Mouse (Mus musculus) intestine, postnatal 0 days (tissue): Measurements from ENCODE around the gene Tbl1x. TPM values are rescaled to one million over a fixed set of nuclear protein-coding genes. Genes with fewer than 3 reads are reported as not detected.

Experiments
- ATAC-seq: fragments of 200-750 bp; cut with Nextera tagmentation; 2 replicates; pipeline ENCODE4 v1.8.0; 2017; ENCODE audit warnings: mild to moderate bottlenecking, moderate TSS enrichment, moderate library complexity
- H3K27ac ChIP-seq: fragments of 300-500 bp; sonication (generic); 2 replicates; pipeline ENCODE4 v1.5.1; 2014; ENCODE audit warnings: mild to moderate bottlenecking, low read depth, low read length, moderate library complexity
- H3K27me3 ChIP-seq: fragments of 300-500 bp; sonication (generic); replicated peaks from 2 replicates; pipeline ENCODE4 v1.6.1; 2014; ENCODE audit warnings: low read length, mixed read lengths; ENCODE audit not compliant: control insufficient read depth, insufficient read depth
- H3K36me3 ChIP-seq: fragments of 300-500 bp; sonication (generic); 2 replicates; pipeline ENCODE4 v1.6.1; 2014; ENCODE audit warnings: mild to moderate bottlenecking, moderate library complexity; ENCODE audit not compliant: control insufficient read depth, insufficient read depth
- H3K4me1 ChIP-seq: fragments of 300-500 bp; sonication (generic); replicated peaks from 2 replicates; pipeline ENCODE4 v1.6.1; 2014; ENCODE audit warnings: antibody characterized with exemption, low read length, mixed read lengths; ENCODE audit not compliant: control insufficient read depth, insufficient read depth
- H3K4me2 ChIP-seq: fragments of 300-500 bp; sonication (generic); replicated peaks from 2 replicates; pipeline ENCODE4 v1.6.1; 2014; ENCODE audit warnings: low read depth, mild to moderate bottlenecking, moderate library complexity
- H3K4me3 ChIP-seq: fragments of 300-500 bp; sonication (generic); 2 replicates; pipeline ENCODE4 v1.5.1; 2014; ENCODE audit warnings: low read depth, low read length
- H3K9ac ChIP-seq: fragments of 300-500 bp; sonication (generic); 2 replicates; pipeline ENCODE4 v1.6.1; 2014; ENCODE audit warnings: mild to moderate bottlenecking, low read depth, low read length
- H3K9me3 ChIP-seq: fragments of 300-500 bp; sonication (generic); 2 replicates; pipeline ENCODE4 v1.6.1; 2016; ENCODE audit warnings: mixed run types; ENCODE audit not compliant: control insufficient read depth
- CTCF ChIP-seq: sonication (generic); IDR thresholded peaks from 2 replicates; pipeline ENCODE4 v1.5.1; 2016; ENCODE audit warnings: low read depth, mild to moderate bottlenecking, control low read depth, antibody characterized with exemption, moderate library complexity
- WGBS: fragments of 180-500 bp; shearing (Covaris S2); extraction: QIAGEN DNeasy Blood & Tissue Kit; methylation state at CpG from one replicate; pipeline ENCODE4 v1.1.7; 2014; 5-methylcytosine and 5-hydroxymethylcytosine counted together
- polyA plus RNA-seq: library from polyadenylated mRNA; unstranded; fragments of >200 nt; fragmentation: Nextera tagmentation; extraction: Ambion mirVana; gene quantifications from 2 replicates; pipeline ENCODE4 v1.2.1, GENCODE M21; 2015

Tbl1x gene
- polyA plus RNA-seq, 1 experiment from 2014 or later, result 22.5 TPM

GRCm38 (mm10) chrX:77594670-77595224 lies 83.9 kb downstream of the Tbl1x start:
- no peak overlapping the region for H3K4me3 ChIP-seq
- H3K9me3 ChIP-seq, result no peaks in the 10 kb centered on the region
- H3K27ac ChIP-seq, result no peak overlapping the region
- WGBS, result 66% methylated on average over 7 of the region's 7 CpGs
- no peaks in the 10 kb centered on the region for H3K36me3 ChIP-seq
- H3K27me3 ChIP-seq, result no peaks in the 10 kb centered on the region
- TF ChIP-seq CTCF, result no peak
- ATAC-seq, result no peak
- no peak overlapping the region for H3K4me2 ChIP-seq
- no peak overlapping the region for H3K9ac ChIP-seq
- H3K4me1 ChIP-seq, result no peaks in the 10 kb centered on the region

GRCm38 (mm10) chrX:77597674-77598073 lies 86.9 kb downstream of the Tbl1x start:
- H3K9ac ChIP-seq, result no peak overlapping the region
- no peak for ATAC-seq
- no peak for TF ChIP-seq CTCF
- no peaks in the 10 kb centered on the region for H3K27me3 ChIP-seq
- no peak overlapping the region for H3K27ac ChIP-seq
- no peaks in the 10 kb centered on the region for H3K9me3 ChIP-seq
- no peaks in the 10 kb centered on the region for H3K36me3 ChIP-seq
- no peaks in the 10 kb centered on the region for H3K4me1 ChIP-seq
- H3K4me2 ChIP-seq, result no peak overlapping the region
- H3K4me3 ChIP-seq, result no peak overlapping the region

GRCm38 (mm10) chrX:77598736-77599135 lies 87.9 kb downstream of the Tbl1x start:
- no peak for TF ChIP-seq CTCF
- H3K9me3 ChIP-seq, result no peaks in the 10 kb centered on the region
- H3K27me3 ChIP-seq, result no peaks in the 10 kb centered on the region
- H3K4me2 ChIP-seq, result no peak overlapping the region
- H3K27ac ChIP-seq, result no peak overlapping the region
- 61% methylated on average over 2 of the region's 2 CpGs for WGBS
- no peak for ATAC-seq
- H3K4me3 ChIP-seq, result no peak overlapping the region
- H3K4me1 ChIP-seq, result no peaks in the 10 kb centered on the region
- H3K36me3 ChIP-seq, result no peaks in the 10 kb centered on the region
- H3K9ac ChIP-seq, result no peak overlapping the region

GRCm38 (mm10) chrX:77603496-77604258 lies 92.9 kb downstream of the Tbl1x start:
- H3K4me1 ChIP-seq, result no peaks in the 10 kb centered on the region
- no peak overlapping the region for H3K9ac ChIP-seq
- H3K4me2 ChIP-seq, result no peak overlapping the region
- ATAC-seq, result no peak
- H3K36me3 ChIP-seq, result no peaks in the 10 kb centered on the region
- H3K4me3 ChIP-seq, result no peak overlapping the region
- no peak overlapping the region for H3K27ac ChIP-seq
- 82% methylated on average over 2 of the region's 2 CpGs for WGBS
- TF ChIP-seq CTCF, result no peak
- H3K9me3 ChIP-seq, result no peaks in the 10 kb centered on the region
- H3K27me3 ChIP-seq, result no peaks in the 10 kb centered on the region

- Histone ChIP-seq H3K4me1 (no peaks in the 10 kb centered on the region), H3K4me2 (no peak overlapping the region), H3K27ac (no peak overlapping the region), H3K36me3 (no peaks in the 10 kb centered on the region), H3K4me3 (no peak overlapping the region), H3K9me3 (no peaks in the 10 kb centered on the region), H3K27me3 (no peaks in the 10 kb centered on the region), H3K9ac (no peak overlapping the region)
- TF ChIP-seq CTCF, result no peak
- 18% methylated on average over 1 of the region's 1 CpGs for WGBS
- ATAC-seq, result peak; percentile 22; the same call in 1 of the 2 replicates
These were observed 96.7 kb downstream of the Tbl1x start for GRCm38 (mm10) chrX:77607488-77607887.

- H3K4me2 ChIP-seq, result no peak overlapping the region
- H3K36me3 ChIP-seq, result no peaks in the 10 kb centered on the region
- TF ChIP-seq CTCF, result no peak
- no peaks in the 10 kb centered on the region for H3K9me3 ChIP-seq
- ATAC-seq, result no peak
- H3K27ac ChIP-seq, result no peak overlapping the region
- no peaks in the 10 kb centered on the region for H3K27me3 ChIP-seq
- no peaks in the 10 kb centered on the region for H3K4me1 ChIP-seq
- no peak overlapping the region for H3K9ac ChIP-seq
- WGBS, result 36% methylated on average over 2 of the region's 2 CpGs
- H3K4me3 ChIP-seq, result no peak overlapping the region
These were observed 98.3 kb downstream of the Tbl1x start for GRCm38 (mm10) chrX:77608947-77609703.
